Mouse (Mus musculus): ENCODE measurements around the gene Tnxb.

GRCm38 (mm10) chr17:34683686-34684220 lies 13.4 kb downstream of the Tnxb start:
- TF ChIP-seq CTCF (IDR thresholded peaks at IDR 0.05; ENCODE audit: insufficient read depth, low read depth, low read length): no peak
- TF ChIP-seq POLR2A (IDR thresholded peaks at IDR 0.05; ENCODE audit: insufficient read depth, low read depth, low read length): no peak

Measured in olfactory bulb, adult 2 months (tissue).